Mouse (Mus musculus) spleen, adult 2 months (tissue): ENCODE data around the gene Ccdc171.

Source experiments
- CTCF ChIP-seq: fragments of 200-500 bp; IDR thresholded peaks from 2 replicates; pipeline ENCODE4 v1.5.1; 2011; ENCODE audit warnings: mild to moderate bottlenecking, inconsistent platforms; ENCODE audit not compliant: insufficient read depth, insufficient read length, insufficient replicate concordance; ENCODE audit errors: extremely low read depth
- POLR2A ChIP-seq: fragments of 200-500 bp; IDR thresholded peaks from 2 replicates; pipeline ENCODE4 v1.6.1; 2011; ENCODE audit warnings: low read depth, low read length, inconsistent platforms

GRCm38 (mm10) chr4:83489121-83489520 lies 36.2 kb upstream of the Ccdc171 start:
- TF ChIP-seq POLR2A (no peak), CTCF (no peak)
